Mouse (Mus musculus) erythroid progenitor cell, adult 5-6 weeks (primary cell): ENCODE data around the gene Noxo1. TPM values are rescaled to one million over a fixed set of nuclear protein-coding genes. Genes with fewer than 3 reads are reported as not detected.
"Not testable (repeated sequence)": the region's sequence is repeated elsewhere in the genome, so short reads cannot be mapped to it uniquely, and the experiment has no call there.

ENCODE experiments used
- ATAC-seq: replicated peaks from 2 replicates; pipeline ENCODE4 v1.8.0; 2016; ENCODE audit warnings: moderate number of reproducible peaks, mild to moderate bottlenecking, moderate TSS enrichment, inconsistent platforms; ENCODE audit not compliant: poor library complexity, low FRiP score, severe bottlenecking
- total RNA-seq, 2 experiments: library from RNA; stranded (forward) in 1 of 2; stranded (reverse) in 1 of 2; fragments of 150-400 nt in 1 of 2; fragments of 186-747, 209-891 nt in 1 of 2; gene quantifications; 2 replicates each; pipeline versions ENCODE4 v1.2.3 to v1.2.4; 2015 to 2017; ENCODE audit warnings: low replicate concordance in 2 of 2

Noxo1 gene
- total RNA-seq (2015; ENCODE audit: low replicate concordance) = not detected in 2 replicates
- not detected in 2 replicates for total RNA-seq (2017; ENCODE audit: low replicate concordance)

GRCm38 (mm10) chr17:24696011-24696697, at the start of gene Noxo1, which contains the start of gene Gfer:
TSS of gene Noxo1 (plus strand) at chr17:24696234.
TSS of gene Gfer (minus strand) at chr17:24696156.
- peak; percentile 94 for ATAC-seq

- no peak for ATAC-seq
Measured at GRCm38 (mm10) chr17:24646381-24646780, 49.7 kb upstream of the Noxo1 start.

GRCm38 (mm10) chr17:24647493-24647892, 48.5 kb upstream of the Noxo1 start:
- ATAC-seq = 0 out of 2 replicates have a peak, but pooled peaks have one; percentile 4

GRCm38 (mm10) chr17:24648731-24649377, 47.2 kb upstream of the Noxo1 start:
- no peak for ATAC-seq

GRCm38 (mm10) chr17:24649581-24650069, 46.4 kb upstream of the Noxo1 start:
- ATAC-seq = no peak

- no peak for ATAC-seq
Measured at GRCm38 (mm10) chr17:24650070-24650616, 45.9 kb upstream of the Noxo1 start, which contains the start of gene Slc9a3r2. TSS of gene Slc9a3r2 (minus strand) at chr17:24650327.

- no peak for ATAC-seq
Measured at GRCm38 (mm10) chr17:24650766-24651165, 45.3 kb upstream of the Noxo1 start.

- ATAC-seq = no peak
Measured at GRCm38 (mm10) chr17:24651835-24652234, 44.2 kb upstream of the Noxo1 start.

- peak; percentile 80 for ATAC-seq
Measured at GRCm38 (mm10) chr17:24653967-24654710, 41.9 kb upstream of the Noxo1 start.

- ATAC-seq = no peak
Measured at GRCm38 (mm10) chr17:24654969-24655368, 41.1 kb upstream of the Noxo1 start.

GRCm38 (mm10) chr17:24658017-24658758, 37.8 kb upstream of the Noxo1 start, which contains the start of gene Npw:
TSS of gene Npw (minus strand) at chr17:24658457.
- ATAC-seq = no peak

GRCm38 (mm10) chr17:24667011-24667410, 29.0 kb upstream of the Noxo1 start:
- not testable (repeated sequence) for ATAC-seq

- 0 out of 2 replicates have a peak, but pooled peaks have one; percentile 21 for ATAC-seq
Measured at GRCm38 (mm10) chr17:24667416-24667815, 28.6 kb upstream of the Noxo1 start.

- ATAC-seq = not testable (repeated sequence)
Measured at GRCm38 (mm10) chr17:24669214-24669544, 26.9 kb upstream of the Noxo1 start.

- peak; percentile 96 for ATAC-seq
Measured at GRCm38 (mm10) chr17:24669545-24670245, 26.3 kb upstream of the Noxo1 start, which contains the start of gene Zfp598. TSS of gene Zfp598 (plus strand) at chr17:24669687.

GRCm38 (mm10) chr17:24670246-24670844, 25.7 kb upstream of the Noxo1 start:
- no peak for ATAC-seq

GRCm38 (mm10) chr17:24671346-24671745, 24.7 kb upstream of the Noxo1 start:
- ATAC-seq = no peak

GRCm38 (mm10) chr17:24672141-24672540, 23.9 kb upstream of the Noxo1 start:
- no peak for ATAC-seq
